Mouse (Mus musculus): Measurements from ENCODE around the gene Shroom2.
"Not testable (repeated sequence)": the region's sequence is repeated elsewhere in the genome, so short reads cannot be mapped to it uniquely, and the experiment has no call there.

The Shroom2 gene

DNA sequence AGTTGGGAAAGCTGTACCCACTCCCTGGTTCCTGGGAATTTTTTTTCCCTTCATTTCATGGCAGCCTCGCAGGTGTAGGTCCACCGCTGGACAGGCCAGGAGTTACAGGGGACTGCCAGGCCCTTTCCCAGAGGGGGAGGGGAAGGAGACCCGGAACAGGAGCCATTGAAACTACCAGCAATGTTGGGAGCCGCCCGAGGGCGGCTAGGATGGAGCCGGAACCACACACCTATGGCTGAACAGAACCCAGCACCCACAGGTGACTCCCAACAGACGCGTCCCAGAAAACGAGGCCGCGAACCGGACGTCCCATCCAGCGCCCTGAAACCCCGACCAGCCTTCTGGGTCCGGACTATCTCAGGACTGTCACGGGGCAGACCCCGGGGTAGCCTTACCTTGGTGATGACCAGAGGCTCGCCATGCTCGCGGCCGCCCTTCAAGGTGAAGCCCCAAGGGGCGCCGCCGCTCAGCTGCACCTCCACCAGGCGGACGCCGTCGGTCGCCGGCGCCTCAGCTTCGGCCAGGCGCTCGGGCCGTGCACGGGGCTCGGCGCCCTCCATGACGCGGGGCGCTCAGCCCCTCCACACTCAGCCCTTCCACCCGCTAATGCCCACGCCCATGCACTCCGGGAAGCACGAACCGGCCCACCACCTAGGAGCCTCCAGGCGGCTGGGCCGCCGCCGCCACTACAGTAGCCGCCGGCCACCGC is at the start of gene Shroom2:
Gene Shroom2 (minus strand): TSS at position 575 of the 709 bp plus-strand sequence.
- no peak for DNase-seq (ENCODE audit: extremely low spot score, low read depth, low spot score)

GRCm38 (mm10) chrX:152818996-152819395 is 49.7 kb upstream of the Shroom2 start:
- no peak for DNase-seq (ENCODE audit: extremely low spot score, low read depth, low spot score)

GRCm38 (mm10) chrX:152813339-152813738 is 44.1 kb upstream of the Shroom2 start:
- no peak for DNase-seq (ENCODE audit: extremely low spot score, low read depth, low spot score)

GRCm38 (mm10) chrX:152805317-152805716 is 36.1 kb upstream of the Shroom2 start:
- DNase-seq (ENCODE audit: extremely low spot score, low read depth, low spot score), result no peak

DNA sequence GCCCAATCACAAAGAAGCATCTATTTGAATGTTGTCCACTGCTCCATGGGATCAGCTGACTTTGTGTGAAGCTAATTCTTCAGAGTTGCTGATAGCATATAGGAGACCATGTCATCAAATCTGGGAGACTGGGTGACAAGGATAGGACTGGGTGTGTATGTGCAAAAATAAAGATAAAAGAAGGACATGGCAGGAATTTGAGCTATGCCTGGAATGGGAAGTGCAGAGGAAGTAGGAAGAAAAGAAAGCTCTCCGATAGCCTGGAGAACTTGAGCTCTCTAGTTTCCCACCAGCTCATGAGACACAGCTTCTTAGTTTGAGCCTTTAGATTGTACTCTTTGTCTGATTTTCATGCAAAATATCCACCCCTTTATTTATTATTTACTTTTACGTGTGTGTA is 19.3 kb upstream of the Shroom2 start:
- no peak for DNase-seq (ENCODE audit: extremely low spot score, low read depth, low spot score)

DNA sequence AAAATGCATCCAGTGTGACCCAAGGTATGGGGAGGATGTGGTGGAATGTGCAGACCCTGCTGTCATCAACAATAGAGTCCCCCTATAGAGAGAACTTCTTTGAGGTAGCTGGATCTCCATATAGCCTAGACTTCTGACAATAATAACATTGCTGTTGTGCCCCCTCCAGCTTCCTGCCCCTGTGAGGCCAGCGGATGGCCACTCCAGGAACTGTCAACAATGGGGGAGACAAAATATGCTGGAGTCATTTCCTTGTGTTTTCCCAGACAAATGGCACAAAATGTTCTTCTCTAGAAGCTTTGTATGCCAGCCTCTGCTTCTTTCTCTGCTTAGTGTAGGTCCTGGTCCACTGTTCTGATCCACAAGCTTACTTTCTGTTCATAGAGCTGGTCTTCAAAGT is 18.9 kb upstream of the Shroom2 start:
- no peak for DNase-seq (ENCODE audit: extremely low spot score, low read depth, low spot score)

GRCm38 (mm10) chrX:152781720-152782403 is 12.6 kb upstream of the Shroom2 start, which contains the start of gene Gpr143:
Gpr143 (plus strand) TSS chrX:152781921.
- DNase-seq (ENCODE audit: extremely low spot score, low read depth, low spot score), result no peak

- no peak for DNase-seq (ENCODE audit: extremely low spot score, low read depth, low spot score)
Measured at GRCm38 (mm10) chrX:152769600-152770157, 414 bp upstream of the Shroom2 start.

GRCm38 (mm10) chrX:152764171-152764570 is 5.1 kb downstream of the Shroom2 start:
- no peak for DNase-seq (ENCODE audit: extremely low spot score, low read depth, low spot score)

- no peak for DNase-seq (ENCODE audit: extremely low spot score, low read depth, low spot score)
Measured at GRCm38 (mm10) chrX:152762855-152763254, 6.4 kb downstream of the Shroom2 start.

DNA sequence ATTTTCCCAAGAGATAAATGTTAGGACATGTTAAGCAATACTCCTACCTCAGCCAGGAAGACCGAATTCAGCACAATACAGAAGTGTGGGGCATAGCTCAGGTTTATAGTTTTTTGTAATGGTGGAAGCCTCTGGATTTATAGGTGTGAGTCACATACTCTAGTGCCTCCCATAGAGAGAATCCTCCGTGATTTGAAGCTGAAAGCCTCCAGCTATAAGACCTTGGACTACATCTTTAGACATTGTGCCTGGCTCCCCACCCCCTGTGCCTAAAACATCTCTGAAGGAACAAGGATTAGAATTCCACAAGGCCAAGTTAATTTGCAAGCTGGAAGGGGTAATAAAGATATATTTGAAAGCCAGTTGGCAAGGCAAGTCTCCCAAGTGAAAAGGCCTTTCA is 6.8 kb downstream of the Shroom2 start:
- no peak for DNase-seq (ENCODE audit: extremely low spot score, low read depth, low spot score)

DNA sequence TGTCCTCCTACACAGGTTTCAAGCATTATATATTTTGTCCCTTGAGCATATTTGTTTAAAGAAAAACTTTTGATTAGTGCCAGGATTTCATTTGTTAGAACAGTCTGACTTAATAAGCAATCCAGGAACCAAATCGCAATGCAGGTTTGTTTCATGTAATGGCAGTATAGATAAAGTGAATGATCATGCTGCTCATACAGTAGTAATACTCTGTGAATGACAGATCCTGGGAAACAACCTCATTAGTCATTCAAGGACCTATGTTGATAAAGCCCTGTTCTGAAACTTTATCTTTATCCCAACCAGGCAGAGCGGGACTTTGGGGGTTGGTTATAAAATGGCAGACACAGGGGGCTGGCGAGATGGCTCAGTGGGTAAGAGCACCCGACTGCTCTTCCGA is 13.0 kb downstream of the Shroom2 start:
- DNase-seq (ENCODE audit: extremely low spot score, low read depth, low spot score), result no peak

DNA sequence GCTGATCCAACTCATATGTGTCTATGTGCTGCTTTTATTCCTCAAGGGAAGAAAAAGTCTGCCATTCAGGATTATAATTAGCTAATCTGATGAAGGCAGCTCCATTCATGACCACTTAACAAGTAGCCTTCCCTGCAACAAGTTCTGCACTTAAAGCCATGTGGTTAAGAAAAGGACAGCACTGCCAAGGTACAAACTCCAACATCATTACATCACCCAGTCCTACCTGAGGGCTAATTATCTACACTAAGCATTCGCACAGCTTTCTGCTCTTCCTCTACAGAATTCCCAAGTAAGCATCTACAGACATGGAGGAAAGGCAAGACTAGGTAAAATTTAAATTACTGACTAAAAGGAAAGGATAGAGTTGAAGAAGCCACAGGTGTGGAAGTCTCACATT is 13.4 kb downstream of the Shroom2 start:
- DNase-seq (ENCODE audit: extremely low spot score, low read depth, low spot score), result no peak

GRCm38 (mm10) chrX:152745925-152746324 is 23.3 kb downstream of the Shroom2 start:
- no peak for DNase-seq (ENCODE audit: extremely low spot score, low read depth, low spot score)

- DNase-seq (ENCODE audit: extremely low spot score, low read depth, low spot score), result no peak
Measured at GRCm38 (mm10) chrX:152743642-152744041, 25.6 kb downstream of the Shroom2 start.

DNA sequence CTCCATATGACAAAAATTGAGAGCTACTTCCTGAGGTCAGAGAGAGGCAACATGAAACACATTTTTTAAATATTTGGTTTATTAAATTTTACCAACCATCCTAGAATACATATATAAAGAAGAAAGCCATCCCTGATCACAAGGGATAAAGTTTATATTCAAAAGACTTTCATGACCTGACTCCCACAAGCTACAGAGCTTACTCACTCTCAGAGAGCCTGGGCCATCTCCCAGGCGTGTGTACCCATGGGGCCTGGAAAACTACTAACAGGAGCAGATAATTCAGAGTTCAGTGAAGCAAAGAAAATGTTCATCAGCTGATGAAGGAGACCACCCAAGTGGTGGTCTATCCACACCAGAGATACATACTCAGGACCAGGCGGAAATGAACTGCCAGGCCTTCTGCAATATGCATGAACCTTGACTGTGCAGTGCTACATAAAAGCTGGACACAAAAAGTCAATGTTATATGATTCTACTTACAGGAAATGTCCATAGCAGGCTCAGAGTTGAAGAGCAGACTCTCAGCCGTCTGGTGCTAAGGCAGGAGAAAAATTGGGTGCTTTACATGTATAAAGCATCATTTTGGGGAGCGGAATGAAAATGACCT is 30.4 kb downstream of the Shroom2 start:
- no peak for DNase-seq (ENCODE audit: extremely low spot score, low read depth, low spot score)

DNA sequence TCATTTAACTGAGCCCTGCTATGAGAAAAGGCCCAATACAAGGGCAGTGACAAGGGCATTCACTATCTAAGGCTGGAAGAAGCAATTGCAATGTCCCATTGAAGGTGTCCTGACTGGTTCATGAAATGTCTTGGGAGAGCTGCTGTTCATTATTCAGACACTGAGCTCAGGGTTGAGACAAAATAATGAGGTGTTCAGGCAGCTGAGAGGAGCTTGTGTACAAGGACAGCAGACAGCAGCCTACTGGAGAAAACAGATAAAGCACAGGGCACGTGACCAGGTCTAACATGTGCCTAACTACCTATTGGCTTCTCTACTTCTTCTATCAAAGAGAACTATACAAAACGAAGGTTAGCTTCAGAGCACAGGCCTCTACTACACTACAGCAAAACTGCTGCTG is 31.1 kb downstream of the Shroom2 start:
- no peak for DNase-seq (ENCODE audit: extremely low spot score, low read depth, low spot score)

DNA sequence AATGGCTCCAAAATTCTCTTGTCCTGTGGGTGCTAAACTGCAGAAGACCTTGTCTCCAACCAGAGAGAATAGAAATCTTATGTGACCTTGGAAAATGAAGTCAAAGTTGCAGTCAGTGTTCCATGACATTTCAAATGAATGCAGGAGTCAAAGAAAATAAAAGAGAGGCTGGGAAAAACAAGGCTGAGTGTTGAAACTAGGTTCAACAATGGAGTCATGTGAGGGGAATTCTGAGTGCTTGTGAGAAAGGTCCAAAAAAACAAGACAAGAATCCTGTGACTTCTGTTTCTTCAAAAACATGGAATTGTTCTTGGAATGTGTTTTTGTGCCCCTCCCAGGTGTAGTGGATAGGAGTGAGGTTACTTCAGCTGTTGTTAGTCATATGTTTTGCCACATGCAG is 34.0 kb downstream of the Shroom2 start:
- no peak for DNase-seq (ENCODE audit: extremely low spot score, low read depth, low spot score)

DNA sequence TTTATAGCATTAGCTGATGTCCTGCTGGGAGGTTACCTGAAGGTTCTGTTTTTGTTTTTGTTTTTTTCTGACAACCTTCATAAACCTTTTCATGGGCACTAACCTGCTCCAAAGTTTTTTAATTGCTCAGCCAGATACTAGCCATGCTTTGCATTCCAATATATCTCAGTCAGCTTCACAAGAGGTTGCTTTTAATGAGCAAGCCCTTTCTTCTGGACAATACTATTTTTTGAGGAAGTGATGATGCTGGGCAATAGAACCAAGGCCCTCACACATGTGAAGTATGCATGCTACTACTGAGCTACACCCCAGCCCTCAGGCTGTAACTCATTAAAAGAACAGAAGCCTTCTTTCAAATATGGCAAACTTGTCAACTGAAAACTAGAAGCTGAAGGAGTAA is 52.6 kb downstream of the Shroom2 start:
- DNase-seq (ENCODE audit: extremely low spot score, low read depth, low spot score), result no peak

DNA sequence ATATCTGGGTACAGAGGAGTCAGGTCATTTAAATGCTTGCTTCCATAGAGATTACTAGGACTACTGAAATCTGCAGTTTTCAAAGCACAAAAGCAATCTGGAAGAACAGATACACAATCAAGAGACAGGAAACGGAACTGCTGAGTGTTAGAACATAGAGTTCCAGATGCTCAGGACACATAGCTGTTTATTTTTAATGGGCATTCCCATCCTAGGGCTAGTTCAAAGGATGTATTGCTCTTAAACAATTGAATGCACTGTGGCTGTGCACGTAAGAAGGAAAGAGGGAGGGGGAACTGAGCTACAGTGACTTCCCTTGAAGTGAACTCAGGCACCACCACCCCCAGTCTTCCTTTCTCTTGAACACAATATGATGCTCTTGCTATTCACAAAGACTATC is 58.5 kb downstream of the Shroom2 start:
- DNase-seq (ENCODE audit: extremely low spot score, low read depth, low spot score), result not testable (repeated sequence)

GRCm38 (mm10) chrX:152708359-152708758 is 60.9 kb downstream of the Shroom2 start:
- DNase-seq (ENCODE audit: extremely low spot score, low read depth, low spot score), result no peak

DNA sequence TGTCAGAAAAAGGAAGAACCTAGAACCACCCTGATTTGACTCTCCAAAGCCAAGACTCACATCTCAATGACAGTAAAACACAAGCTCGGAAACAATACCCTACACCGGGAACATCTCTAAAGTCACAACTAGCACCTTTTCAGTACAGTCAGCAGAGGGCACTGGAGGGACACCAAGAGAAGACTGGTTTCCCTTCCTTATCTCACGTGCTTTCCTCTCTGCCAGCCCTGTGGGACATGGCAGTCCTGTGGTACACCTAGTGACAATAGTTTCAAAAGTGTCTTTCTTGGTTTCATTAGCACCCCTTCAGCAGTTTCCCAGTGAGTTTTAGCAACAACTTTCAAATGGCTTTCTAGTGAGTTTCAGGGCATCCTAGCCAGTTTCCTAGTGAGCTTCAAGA is 63.9 kb downstream of the Shroom2 start:
- DNase-seq (ENCODE audit: extremely low spot score, low read depth, low spot score), result no peak
